ENCODE assay signal across 8 mouse cellular contexts in genomic region chr8:77120810-77121570, GRCm38 (mm10).
DNase-seq lines count a peak whose midpoint lies in the region; ATAC-seq and TF ChIP-seq lines count a peak whose summit lies in the region.
"Had no signal": no experiment of that assay in that cellular context is flagged by ENCODE, and none has a peak within 500 bp of the region (broad histone marks: within the 10 kb centered on the region; RNA-seq: fewer than 3 reads in every experiment).

No protein-coding gene starts in this region.

- TF ChIP-seq POLR2A in heart, adult 2 months (IDR thresholded peaks at IDR 0.05; ENCODE audit: insufficient read depth, low read depth, low read length), result no peak
- no peak for TF ChIP-seq POLR2A in brain, embryonic 14.5 days (IDR thresholded peaks at IDR 0.05; ENCODE audit: borderline replicate concordance, extremely low read depth, insufficient read depth, insufficient read length, poor library complexity, severe bottlenecking)

- H3K9ac ChIP-seq in heart, adult 2 months (ENCODE audit: low read depth, low read length), result 0 out of 2 replicates have a peak overlapping the region, but pooled peaks have one; percentile 8
- no peak overlapping the region for H3K9ac ChIP-seq in heart, embryonic 11.5 days (ENCODE audit: low read depth, low read length)

- no peak for ATAC-seq in heart, embryonic 11.5 days (replicated peaks; ENCODE audit: insufficient number of reproducible peaks, low FRiP score, low TSS enrichment)

- peaks cover 5% of the 10 kb centered on the region for H3K36me3 ChIP-seq in heart, adult 2 months (ENCODE audit: control insufficient read depth, insufficient read depth, low read length)
- H3K36me3 ChIP-seq in heart, embryonic 11.5 days (ENCODE audit: control insufficient read depth, insufficient read depth, low read length), result no peaks in the 10 kb centered on the region
- H3K36me3 ChIP-seq in limb, embryonic 10.5 days, result no peaks in the 10 kb centered on the region

- no peaks in the 10 kb centered on the region for H3K9me3 ChIP-seq in heart, embryonic 11.5 days (replicated peaks; ENCODE audit: control insufficient read depth, low read length)
- H3K9me3 ChIP-seq in limb, embryonic 10.5 days (replicated peaks), result no peaks in the 10 kb centered on the region

- TF ChIP-seq CTCF in heart, adult 2 months (IDR thresholded peaks at IDR 0.05), result no peak
- no peak for TF ChIP-seq CTCF in brain, embryonic 14.5 days (IDR thresholded peaks at IDR 0.05; ENCODE audit: borderline replicate concordance, extremely low read depth, insufficient read depth, insufficient read length)

- DNase-seq in heart, adult 2 months, result peak; percentile 24 to 30
- DNase-seq in brain, embryonic 14.5 days (ENCODE audit: low read depth), result peak; percentile 11
- DNase-seq in heart, postnatal 4 days, result peak; percentile 18
- peak; percentile 24 for DNase-seq in limb, embryonic 10.5 days (ENCODE audit: low spot score)
- DNase-seq in left cerebral cortex, postnatal 10 days (ENCODE audit: extremely low spot score in 1 of 2, low spot score in 2 of 2), result no peak
- no peak for DNase-seq in spleen, postnatal 10 days (ENCODE audit: low spot score in 2 of 2)
- DNase-seq: lung, postnatal 4 days had no signal

- TF ChIP-seq EP300 in heart, adult 2 months (IDR thresholded peaks at IDR 0.05; ENCODE audit: insufficient read depth, low read depth, low read length), result no peak

- H3K4me2 ChIP-seq in heart, embryonic 11.5 days, result no peak overlapping the region

- peak overlapping the region; percentile 67 for H3K27ac ChIP-seq in heart, adult 2 months
- no peak overlapping the region; the same call in 1 of the 2 replicates for H3K27ac ChIP-seq in heart, embryonic 11.5 days (ENCODE audit: low read depth, low read length)
- H3K27ac ChIP-seq in limb, embryonic 10.5 days, result no peak overlapping the region; the same call in none of the 2 replicates

- H3K79me2 ChIP-seq in heart, adult 2 months (replicated peaks; ENCODE audit: control insufficient read depth, insufficient read depth, low read length), result peaks cover 3% of the 10 kb centered on the region

- H3K27me3 ChIP-seq in heart, adult 2 months (ENCODE audit: control insufficient read depth, insufficient read depth, low read length), result no peaks in the 10 kb centered on the region
- no peaks in the 10 kb centered on the region for H3K27me3 ChIP-seq in heart, embryonic 11.5 days (ENCODE audit: control insufficient read depth, insufficient read depth, low read length)
- no peaks in the 10 kb centered on the region for H3K27me3 ChIP-seq in limb, embryonic 10.5 days (ENCODE audit: low read depth, poor library complexity, severe bottlenecking)

- peaks cover 8% of the 10 kb centered on the region for H3K4me1 ChIP-seq in heart, adult 2 months (ENCODE audit: control insufficient read depth, insufficient read depth, low read length)
- peaks cover 16% of the 10 kb centered on the region for H3K4me1 ChIP-seq in heart, embryonic 11.5 days (ENCODE audit: control insufficient read depth, insufficient read depth, low read length)
- H3K4me1 ChIP-seq in limb, embryonic 10.5 days, result peaks cover 11% of the 10 kb centered on the region

- 24% methylated on average over 10 of the region's 10 CpGs for WGBS in heart, adult 2 months
- 48% methylated on average over 10 of the region's 10 CpGs for WGBS in heart, embryonic 11.5 days (ENCODE audit: insufficient replicate concordance)
- WGBS in limb, embryonic 10.5 days, result 73% methylated on average over 10 of the region's 10 CpGs

- peak overlapping the region; percentile 2; the same call in 1 of the 2 replicates for H3K4me3 ChIP-seq in heart, adult 2 months
- no peak overlapping the region for H3K4me3 ChIP-seq in heart, embryonic 11.5 days (ENCODE audit: low read depth, low read length)
- no peak overlapping the region for H3K4me3 ChIP-seq in limb, embryonic 10.5 days

- intact Hi-C loops in heart, adult 2 months (cut with DNase I), result no loop called here
- intact Hi-C loops in left cerebral cortex, postnatal 10 days (cut with DNase I), result no loop called here

Comparison
In these comparisons a context has a peak if more than half of its experiments do, and no peak if none do; other contexts are left out.
1. DNase-seq: peak in heart, adult 2 months (2 of 2), brain, embryonic 14.5 days (single experiment), heart, postnatal 4 days (single experiment) and limb, embryonic 10.5 days (single experiment); none in left cerebral cortex, postnatal 10 days (0 of 2) and spleen, postnatal 10 days (0 of 2).